In genomic region chr5:143663074-143663687, GRCm38 (mm10) we compare ENCODE assay signal across 16 mouse cellular contexts. TPM values are rescaled to one million over a fixed set of nuclear protein-coding genes. Genes with fewer than 3 reads are reported as not detected.
DNase-seq lines count a peak whose midpoint lies in the region; ATAC-seq lines count a peak whose summit lies in the region.
"Had no signal": no experiment of that assay in that cellular context is flagged by ENCODE, and none has a peak within 500 bp of the region (broad histone marks: within the 10 kb centered on the region; RNA-seq: fewer than 3 reads in every experiment).

No protein-coding gene starts in this region.

- no peaks in the 10 kb centered on the region for H3K36me3 ChIP-seq in heart, embryonic 15.5 days
- no peaks in the 10 kb centered on the region for H3K36me3 ChIP-seq in kidney, embryonic 16.5 days (ENCODE audit: insufficient read depth, low read length)
- H3K36me3 ChIP-seq in limb, embryonic 10.5 days = no peaks in the 10 kb centered on the region
- H3K36me3 ChIP-seq: hindbrain, embryonic 13.5 days had no signal

- 0 out of 2 replicates have a peak overlapping the region, but pooled peaks have one; percentile 48 for H3K27ac ChIP-seq in heart, embryonic 15.5 days
- peak overlapping the region; percentile 84 for H3K27ac ChIP-seq in kidney, embryonic 16.5 days (ENCODE audit: low read length)
- peak overlapping the region; percentile 48; the same call in 1 of the 2 replicates for H3K27ac ChIP-seq in limb, embryonic 10.5 days
- H3K27ac ChIP-seq: forebrain, embryonic 13.5 days; hindbrain, embryonic 13.5 days had no signal

- DNase-seq in heart, adult 9 months (ENCODE audit: low spot score in 2 of 2) = no peak
- DNase-seq in kidney, postnatal 25 days = no peak
- DNase-seq in NIH3T3 (ENCODE audit: low read depth) = peak; percentile 55
- DNase-seq in limb, embryonic 10.5 days (ENCODE audit: low spot score) = no peak
- DNase-seq in layer of hippocampus, adult 8-10 months (ENCODE audit: low spot score in 2 of 2) = no peak
- no peak for DNase-seq in layer of hippocampus, postnatal 25 days (ENCODE audit: extremely low spot score in 1 of 2, low spot score in 1 of 2)
- DNase-seq: adrenal gland, adult 8-10 months; cerebellum, adult 18-20 months; layer of hippocampus, postnatal 36 days; lung, postnatal 10 days had no signal

- H3K4me2 ChIP-seq in heart, embryonic 15.5 days = no peak overlapping the region
- 0 out of 2 replicates have a peak overlapping the region, but pooled peaks have one; percentile 14 for H3K4me2 ChIP-seq in kidney, embryonic 16.5 days (replicated peaks; ENCODE audit: low read depth, low read length)
- H3K4me2 ChIP-seq: forebrain, embryonic 13.5 days; hindbrain, embryonic 13.5 days; midbrain, embryonic 11.5 days had no signal

- no peaks in the 10 kb centered on the region for H3K9me3 ChIP-seq in heart, embryonic 15.5 days (replicated peaks)
- H3K9me3 ChIP-seq in kidney, embryonic 16.5 days (ENCODE audit: low read length) = no peaks in the 10 kb centered on the region
- H3K9me3 ChIP-seq in limb, embryonic 10.5 days (replicated peaks) = no peaks in the 10 kb centered on the region
- H3K9me3 ChIP-seq: forebrain, embryonic 13.5 days; G1E; hindbrain, embryonic 13.5 days had no signal

- no peak overlapping the region for H3K4me3 ChIP-seq in heart, embryonic 15.5 days
- no peak overlapping the region for H3K4me3 ChIP-seq in kidney, embryonic 16.5 days (ENCODE audit: low read length)
- H3K4me3 ChIP-seq in limb, embryonic 10.5 days = no peak overlapping the region
- H3K4me3 ChIP-seq: forebrain, embryonic 13.5 days; hindbrain, embryonic 13.5 days had no signal

- ATAC-seq in heart, embryonic 15.5 days (replicated peaks; ENCODE audit: insufficient number of reproducible peaks, insufficient read depth, low FRiP score, low read depth) = no peak
- ATAC-seq in kidney, embryonic 16.5 days (ENCODE audit: low FRiP score, low TSS enrichment) = peak; percentile 55; the same call in 1 of the 2 replicates
- ATAC-seq: forebrain, embryonic 13.5 days had no signal

- H3K4me1 ChIP-seq in heart, embryonic 15.5 days (replicated peaks) = peaks cover 50% of the 10 kb centered on the region
- H3K4me1 ChIP-seq in kidney, embryonic 16.5 days (ENCODE audit: insufficient read depth, low read length) = peaks cover 32% of the 10 kb centered on the region
- H3K4me1 ChIP-seq in limb, embryonic 10.5 days = peaks cover 35% of the 10 kb centered on the region
- H3K4me1 ChIP-seq: forebrain, embryonic 13.5 days; hindbrain, embryonic 13.5 days had no signal

- 41% methylated on average over 7 of the region's 7 CpGs for WGBS in heart, embryonic 15.5 days
- WGBS in kidney, embryonic 16.5 days = 64% methylated on average over 7 of the region's 7 CpGs
- WGBS in limb, embryonic 10.5 days = 81% methylated on average over 7 of the region's 7 CpGs

- no peaks in the 10 kb centered on the region for H3K27me3 ChIP-seq in heart, embryonic 15.5 days
- no peaks in the 10 kb centered on the region for H3K27me3 ChIP-seq in kidney, embryonic 16.5 days (ENCODE audit: insufficient read depth, low read length)
- H3K27me3 ChIP-seq in limb, embryonic 10.5 days (ENCODE audit: low read depth, poor library complexity, severe bottlenecking) = no peaks in the 10 kb centered on the region
- H3K27me3 ChIP-seq: forebrain, embryonic 13.5 days; hindbrain, embryonic 13.5 days had no signal

- H3K9ac ChIP-seq in heart, embryonic 15.5 days = 0 out of 2 replicates have a peak overlapping the region, but pooled peaks have one; percentile 16
- peak overlapping the region; percentile 1; the same call in 1 of the 2 replicates for H3K9ac ChIP-seq in kidney, embryonic 16.5 days (replicated peaks; ENCODE audit: low read length)
- H3K9ac ChIP-seq: forebrain, embryonic 13.5 days; hindbrain, embryonic 13.5 days had no signal

RNA-seq across cellular contexts. Expression of gene Cyth3, which starts 40.9 kb away (rescaled TPM):
- 49.9 and 57.6 TPM in 2 replicates for polyA plus RNA-seq in heart, embryonic 15.5 days (2015; fragmentation: Nextera tagmentation; extraction: Ambion mirVana)
- 79.2 and 81.3 TPM in 2 replicates for polyA plus RNA-seq in kidney, embryonic 16.5 days (2015; fragmentation: Nextera tagmentation; extraction: Ambion mirVana)
- 47.5 and 59.2 TPM in 2 replicates for polyA plus RNA-seq in limb, embryonic 10.5 days (2016; fragmentation: Nextera tagmentation; extraction: Ambion mirVana)
- 10 to 100 TPM; 37.1 to 44.8 (median 39.0) TPM for total RNA-seq in layer of hippocampus, adult 8-10 months (2022)
- 10 to 100 TPM; 40.8 to 49.8 TPM for total RNA-seq in layer of hippocampus, postnatal 25 days (2021)
